Mouse (Mus musculus) limb, embryonic 11.5 days (tissue): ENCODE measurements at regions not wholly inside any gene's neighbourhood (a gene's known extent, or its start where the extent isn't known, plus 50 kb on each side); places are given as distances from the start of the nearest gene placed in this dataset.
A peak's percentile ranks its signal among the peaks of the same experiment; 100 is the strongest.

Source experiments
- ATAC-seq: fragments of 200-750 bp; cut with Nextera tagmentation; 2 replicates; pipeline ENCODE4 v1.8.0; 2017; ENCODE audit warnings: low read depth; ENCODE audit not compliant: insufficient number of reproducible peaks, low FRiP score, low TSS enrichment
- DNase-seq: peaks from one replicate; pipeline ENCODE4 v3.0.0-alpha.2; 2015; ENCODE audit warnings: low spot score
- H3K27ac ChIP-seq: fragments of 300-500 bp; sonication (generic); replicated peaks from 2 replicates; pipeline ENCODE4 v1.5.1; 2014; ENCODE audit warnings: low read depth, mild to moderate bottlenecking, low read length
- H3K27me3 ChIP-seq: fragments of 300-500 bp; sonication (generic); 2 replicates; pipeline ENCODE4 v1.6.1; 2014; ENCODE audit warnings: mild to moderate bottlenecking, low read length, mixed read lengths; ENCODE audit not compliant: control insufficient read depth, insufficient read depth
- H3K36me3 ChIP-seq: fragments of 300-500 bp; sonication (generic); 2 replicates; pipeline ENCODE4 v1.6.1; 2014; ENCODE audit warnings: mild to moderate bottlenecking, low read length, moderate library complexity, mixed read lengths; ENCODE audit not compliant: control insufficient read depth, insufficient read depth
- H3K4me1 ChIP-seq: fragments of 300-500 bp; sonication (generic); 2 replicates; pipeline ENCODE4 v1.6.1; 2014; ENCODE audit warnings: low read length, mixed read lengths; ENCODE audit not compliant: control insufficient read depth, insufficient read depth
- H3K4me2 ChIP-seq: fragments of 300-500 bp; sonication (generic); 2 replicates; pipeline ENCODE4 v1.6.1; 2014; ENCODE audit warnings: low read depth, mild to moderate bottlenecking, moderate library complexity; ENCODE audit not compliant: severe bottlenecking
- H3K4me3 ChIP-seq: fragments of 300-500 bp; sonication (generic); 2 replicates; pipeline ENCODE4 v1.5.1; 2014; ENCODE audit warnings: low read depth, low read length
- H3K9ac ChIP-seq: fragments of 300-500 bp; sonication (generic); 2 replicates; pipeline ENCODE4 v1.6.1; 2014; ENCODE audit warnings: mild to moderate bottlenecking, low read length
- H3K9me3 ChIP-seq: fragments of 300-500 bp; sonication (generic); 2 replicates; pipeline ENCODE4 v1.6.1; 2016; ENCODE audit warnings: low read length; ENCODE audit not compliant: control insufficient read depth
- WGBS: fragments of 180-500 bp; shearing (Covaris S2); extraction: QIAGEN DNeasy Blood & Tissue Kit; methylation state at CpG from one replicate; pipeline ENCODE4 v1.1.7; 2014; 5-methylcytosine and 5-hydroxymethylcytosine counted together

DNA sequence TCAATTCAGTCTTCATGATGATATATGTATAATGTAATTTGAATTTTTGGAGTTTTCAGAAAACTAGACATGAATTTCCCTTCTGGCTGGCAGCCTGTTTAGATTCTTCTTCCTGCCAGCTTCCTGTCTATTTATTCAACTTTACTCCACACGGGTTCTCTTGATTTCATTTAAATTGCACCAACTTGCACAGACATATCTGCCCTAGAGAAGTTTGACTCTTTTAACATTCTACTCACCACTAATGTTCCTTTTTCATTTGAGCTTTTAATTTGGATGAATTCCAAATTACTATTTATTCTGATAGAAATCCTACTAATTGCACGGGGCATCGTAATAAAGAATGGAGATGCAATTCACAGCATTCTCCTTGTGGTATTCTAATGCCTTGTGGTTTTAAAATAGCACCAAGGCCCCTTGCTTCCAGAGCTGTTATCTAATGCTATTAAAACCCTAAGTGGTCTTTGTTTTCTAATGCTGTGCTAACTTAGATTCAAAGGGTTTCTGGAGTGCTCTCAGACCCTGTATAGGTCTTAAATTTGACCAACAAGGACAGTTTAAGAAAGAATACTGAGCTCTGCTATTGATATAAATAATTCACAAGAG is 96.7 kb upstream of the Itga4 start:
- no peaks in the 10 kb centered on the region for H3K4me1 ChIP-seq
- H3K9ac ChIP-seq = no peak overlapping the region
- H3K27me3 ChIP-seq = no peaks in the 10 kb centered on the region
- H3K4me2 ChIP-seq = no peak overlapping the region
- H3K4me3 ChIP-seq = no peak overlapping the region
- 81% methylated on average over 3 of the region's 3 CpGs for WGBS
- H3K36me3 ChIP-seq = no peaks in the 10 kb centered on the region
- no peak overlapping the region for H3K27ac ChIP-seq
- no peaks in the 10 kb centered on the region for H3K9me3 ChIP-seq
- no peak for DNase-seq
- no peak for ATAC-seq

- Histone ChIP-seq H3K4me1 (no peaks in the 10 kb centered on the region), H3K9ac (no peak overlapping the region), H3K36me3 (no peaks in the 10 kb centered on the region), H3K4me2 (no peak overlapping the region), H3K27ac (no peak overlapping the region), H3K9me3 (no peaks in the 10 kb centered on the region), H3K4me3 (no peak overlapping the region), H3K27me3 (no peaks in the 10 kb centered on the region)
- 69% methylated on average over 5 of the region's 5 CpGs for WGBS
- ATAC-seq (no peak), DNase-seq (no peak)
Observed at GRCm38 (mm10) chr2:79159336-79159735, 95.9 kb upstream of the Itga4 start.

- DNase-seq (no peak), ATAC-seq (no peak)
- Histone ChIP-seq H3K9ac (no peak overlapping the region), H3K9me3 (no peaks in the 10 kb centered on the region), H3K27me3 (no peaks in the 10 kb centered on the region), H3K36me3 (no peaks in the 10 kb centered on the region), H3K4me2 (no peak overlapping the region), H3K4me1 (no peaks in the 10 kb centered on the region), H3K27ac (no peak overlapping the region), H3K4me3 (no peak overlapping the region)
- WGBS = 77% methylated on average over 7 of the region's 7 CpGs
Observed at GRCm38 (mm10) chr2:79172967-79173919, 82.0 kb upstream of the Itga4 start.

- DNase-seq = no peak
- WGBS = 94% methylated on average over 4 of the region's 4 CpGs
- H3K9ac ChIP-seq = no peak overlapping the region
- H3K4me2 ChIP-seq = no peak overlapping the region
- no peaks in the 10 kb centered on the region for H3K9me3 ChIP-seq
- H3K4me3 ChIP-seq = no peak overlapping the region
- no peaks in the 10 kb centered on the region for H3K36me3 ChIP-seq
- no peaks in the 10 kb centered on the region for H3K27me3 ChIP-seq
- no peaks in the 10 kb centered on the region for H3K4me1 ChIP-seq
- no peak for ATAC-seq
- no peak overlapping the region for H3K27ac ChIP-seq
Observed at GRCm38 (mm10) chr2:79174282-79174681, 80.9 kb upstream of the Itga4 start.

GRCm38 (mm10) chr2:79180782-79181181 is 74.4 kb upstream of the Itga4 start:
- Histone ChIP-seq H3K36me3 (no peaks in the 10 kb centered on the region), H3K4me2 (no peak overlapping the region), H3K4me1 (0 out of 2 replicates have a peak, but pooled peaks cover 3% of the 10 kb centered on the region), H3K9ac (no peak overlapping the region), H3K27me3 (no peaks in the 10 kb centered on the region), H3K4me3 (no peak overlapping the region), H3K27ac (no peak overlapping the region), H3K9me3 (no peaks in the 10 kb centered on the region)
- WGBS = 70% methylated on average over 7 of the region's 7 CpGs
- no peak for ATAC-seq
- no peak for DNase-seq

GRCm38 (mm10) chr2:79183034-79183630 is 72.1 kb upstream of the Itga4 start:
- Histone ChIP-seq H3K4me2 (no peak overlapping the region), H3K27ac (no peak overlapping the region), H3K27me3 (no peaks in the 10 kb centered on the region), H3K4me3 (no peak overlapping the region), H3K9me3 (no peaks in the 10 kb centered on the region), H3K4me1 (0 out of 2 replicates have a peak, but pooled peaks cover 5% of the 10 kb centered on the region), H3K9ac (no peak overlapping the region), H3K36me3 (no peaks in the 10 kb centered on the region)
- ATAC-seq (no peak), DNase-seq (no peak)
- 87% methylated on average over 7 of the region's 7 CpGs for WGBS

DNA sequence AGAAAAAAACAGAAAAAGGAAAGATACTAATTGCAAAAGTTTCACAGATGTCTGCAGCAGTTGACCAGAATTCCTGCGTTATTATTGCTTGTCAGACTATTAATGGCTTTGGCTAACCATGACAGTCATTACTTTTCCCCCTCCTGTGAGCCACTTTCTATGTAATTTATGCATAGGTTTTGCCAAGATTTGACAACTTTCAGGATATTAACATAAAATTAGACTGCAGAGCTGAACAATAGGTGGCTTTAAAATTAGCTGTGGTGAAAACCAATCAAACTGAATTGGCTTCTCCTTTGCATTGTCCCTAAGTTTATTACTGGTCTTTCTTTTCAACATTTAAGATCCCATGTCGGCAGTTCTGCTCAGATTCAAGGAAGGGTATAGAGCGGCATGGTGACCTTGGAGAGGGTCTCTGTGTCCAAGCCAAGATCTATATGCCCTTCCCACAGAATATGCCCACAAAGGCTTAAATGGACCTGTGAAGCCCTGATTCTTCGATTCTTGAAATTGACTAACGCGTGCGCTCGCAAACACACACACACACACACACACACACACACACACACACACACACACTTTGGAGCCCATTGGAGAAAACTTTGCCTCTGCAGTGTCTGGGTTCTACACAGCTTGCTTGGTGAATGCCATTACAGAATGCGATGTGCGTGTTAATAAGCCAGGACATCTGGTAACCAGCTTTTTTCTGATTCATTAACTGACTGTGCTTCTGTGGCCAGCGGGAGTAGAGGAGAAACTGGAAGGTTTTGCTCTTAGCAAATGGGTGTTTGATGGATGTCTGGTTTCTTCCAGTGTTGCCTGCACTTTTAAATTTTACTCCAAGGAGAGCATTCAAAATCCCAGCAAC is 69.8 kb upstream of the Itga4 start:
- DNase-seq (peak; percentile 38), ATAC-seq (no peak)
- 0 out of 2 replicates have a peak overlapping the region, but pooled peaks have one; percentile 24 for H3K27ac ChIP-seq
- 44% methylated on average over 11 of the region's 11 CpGs for WGBS
- 0 out of 2 replicates have a peak, but pooled peaks cover 5% of the 10 kb centered on the region for H3K4me1 ChIP-seq
- no peak overlapping the region for H3K9ac ChIP-seq
- no peaks in the 10 kb centered on the region for H3K27me3 ChIP-seq
- H3K4me3 ChIP-seq = no peak overlapping the region
- no peaks in the 10 kb centered on the region for H3K36me3 ChIP-seq
- H3K9me3 ChIP-seq = no peaks in the 10 kb centered on the region
- no peak overlapping the region for H3K4me2 ChIP-seq

DNA sequence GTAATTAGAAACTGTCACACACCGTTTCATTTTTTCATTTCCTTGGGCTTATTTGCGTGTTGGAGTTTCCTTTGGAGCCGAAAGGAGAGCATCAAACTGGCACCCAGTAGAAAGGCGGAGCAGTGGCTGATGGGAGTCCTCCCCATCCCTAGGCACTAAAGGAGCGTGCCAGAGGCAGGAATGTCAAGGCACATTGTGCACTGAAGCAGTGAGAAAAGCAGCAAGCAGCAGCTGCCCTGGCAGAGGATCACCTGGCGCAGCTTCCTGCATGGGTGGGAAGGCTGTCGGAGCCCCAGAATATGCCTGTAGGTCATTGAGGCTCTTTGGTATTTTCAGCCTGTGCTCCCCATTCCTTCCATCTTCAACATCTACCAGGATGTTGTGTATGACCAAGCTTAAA is 68.3 kb upstream of the Itga4 start:
- WGBS = 74% methylated on average over 7 of the region's 7 CpGs
- no peak overlapping the region for H3K27ac ChIP-seq
- H3K27me3 ChIP-seq = no peaks in the 10 kb centered on the region
- DNase-seq = no peak
- no peaks in the 10 kb centered on the region for H3K9me3 ChIP-seq
- H3K4me2 ChIP-seq = no peak overlapping the region
- no peak overlapping the region for H3K4me3 ChIP-seq
- H3K4me1 ChIP-seq = 0 out of 2 replicates have a peak, but pooled peaks cover 3% of the 10 kb centered on the region
- H3K36me3 ChIP-seq = no peaks in the 10 kb centered on the region
- ATAC-seq = no peak
- H3K9ac ChIP-seq = no peak overlapping the region
